Mouse (Mus musculus) lung, postnatal 0 days (tissue): Measurements from ENCODE around the gene Dnph1.

Experiments
- CTCF ChIP-seq: IDR thresholded peaks from 2 replicates; pipeline ENCODE4 v1.5.1; 2016; ENCODE audit warnings: antibody characterized with exemption, mild to moderate bottlenecking
- EP300 ChIP-seq: IDR thresholded peaks from 2 replicates; pipeline ENCODE4 v1.6.1; 2016; ENCODE audit warnings: antibody characterized with exemption, mild to moderate bottlenecking, control low read depth

DNA sequence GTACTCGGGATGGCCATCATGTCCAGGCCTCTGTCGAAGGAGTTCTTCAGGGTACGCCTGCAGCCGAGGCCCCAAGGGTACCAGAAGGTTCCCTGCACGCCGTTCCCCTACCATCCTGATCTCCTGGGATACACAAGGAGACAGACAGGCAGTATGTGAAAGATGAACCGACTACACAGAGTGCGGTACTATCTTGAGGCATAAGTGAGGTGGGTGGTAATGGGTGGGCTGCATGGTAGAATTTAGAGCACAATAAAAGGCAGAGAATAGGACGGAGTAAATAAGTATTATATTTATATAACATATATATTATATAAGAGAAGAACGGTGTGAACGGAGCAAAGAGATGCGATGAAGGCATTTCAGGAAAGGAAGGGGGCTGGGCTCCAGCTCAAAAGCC, 47.1 kb downstream of the Dnph1 start:
- TF ChIP-seq CTCF (no peak), EP300 (no peak)
